Mouse (Mus musculus): ENCODE measurements around the gene Cst3.

Gene Cst3

DNA sequence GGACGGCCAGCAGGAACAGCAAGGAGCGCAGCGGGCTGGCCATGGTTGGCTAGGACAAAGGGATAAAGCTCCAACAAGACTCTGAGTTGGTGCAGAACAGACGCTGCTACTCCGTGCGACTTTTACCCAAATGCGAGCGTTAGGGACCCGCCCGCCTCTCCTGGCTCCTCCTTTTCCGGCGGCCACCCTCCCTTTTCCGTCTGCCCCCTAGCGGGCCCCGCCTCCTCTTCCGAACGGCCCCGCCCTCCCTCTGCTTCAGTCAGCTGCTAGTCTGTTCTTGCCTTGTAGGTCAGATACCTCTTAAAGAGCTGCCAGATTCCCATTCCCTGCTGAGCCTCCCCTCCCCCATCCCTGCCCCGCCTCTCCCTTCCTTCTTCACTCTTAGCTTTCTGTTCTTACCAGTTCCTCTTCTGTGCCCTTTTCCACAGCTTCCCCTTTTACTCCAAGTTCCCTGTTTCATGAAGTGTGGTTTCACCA is at the start of gene Cst3:
Gene Cst3 (minus strand): TSS at position 358 of the 477 bp plus-strand sequence.
- peak; percentile 87 to 92 for DNase-seq

- peak; percentile 55 to 67 for DNase-seq
Observed at GRCm38 (mm10) chr2:148902286-148902685, 26.8 kb upstream of the Cst3 start.

DNA sequence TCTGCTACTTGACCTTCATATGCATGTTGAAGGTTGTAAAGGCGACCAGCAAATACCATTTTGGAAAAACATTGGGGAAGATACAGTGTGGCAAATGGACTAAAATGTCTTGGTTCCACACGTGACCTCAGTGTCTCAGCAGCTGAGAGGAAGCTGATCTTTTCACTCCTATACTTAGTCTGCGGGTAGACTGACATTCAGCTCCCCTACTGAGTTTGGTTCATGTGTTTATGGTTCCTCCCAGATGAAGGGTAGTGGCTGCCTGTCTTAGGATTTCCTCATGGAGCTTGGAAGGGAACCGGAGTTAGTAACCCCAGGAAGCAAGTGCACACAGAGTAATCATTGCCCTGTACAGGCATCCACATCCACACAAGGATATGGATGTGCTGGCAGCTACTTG is 24.8 kb upstream of the Cst3 start:
- DNase-seq = no peak

GRCm38 (mm10) chr2:148896219-148896618 is 20.7 kb upstream of the Cst3 start:
- no peak for DNase-seq

GRCm38 (mm10) chr2:148893107-148893506 is 17.6 kb upstream of the Cst3 start:
- DNase-seq = no peak

DNA sequence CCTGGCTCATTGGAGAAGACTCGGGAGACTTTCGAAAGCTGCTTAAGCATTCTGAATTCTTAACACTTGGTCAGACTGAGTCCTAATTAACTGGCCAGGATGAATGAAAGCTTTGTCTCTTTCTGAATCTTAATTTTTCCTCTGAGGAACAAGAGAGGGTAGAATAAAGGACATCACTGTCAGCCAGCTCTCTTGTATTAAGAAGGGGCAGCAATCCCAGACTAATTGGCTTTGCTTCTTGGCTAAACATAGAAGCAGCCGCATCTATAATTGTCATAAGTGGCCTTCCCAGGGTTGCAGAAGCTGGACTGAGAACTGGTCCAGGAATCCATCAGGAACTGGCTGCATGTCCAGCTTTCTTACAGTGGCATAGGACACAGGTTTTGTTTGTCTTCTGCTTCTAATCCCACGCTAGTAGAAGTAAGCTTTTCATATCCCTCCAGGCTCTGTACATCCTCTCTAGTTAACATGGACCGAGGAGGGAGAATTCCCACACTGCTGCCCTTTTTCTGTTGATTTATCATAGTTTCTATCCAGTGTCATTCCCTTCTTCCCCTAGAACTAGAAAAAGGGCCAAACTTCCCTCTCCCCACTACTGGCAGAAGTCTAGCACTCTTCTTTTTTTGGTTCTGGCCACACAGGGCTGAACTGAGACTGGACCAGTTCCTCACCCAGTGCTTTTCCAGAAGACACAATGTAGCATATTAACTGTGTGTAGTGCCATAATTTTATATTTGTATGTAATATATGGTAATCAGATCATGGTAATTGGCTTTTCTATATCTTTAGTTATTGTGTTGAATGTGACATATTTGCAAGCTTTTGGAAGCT is 14.7 kb upstream of the Cst3 start:
- DNase-seq = no peak

GRCm38 (mm10) chr2:148889331-148890010 is 14.0 kb upstream of the Cst3 start:
- no peak for DNase-seq

DNA sequence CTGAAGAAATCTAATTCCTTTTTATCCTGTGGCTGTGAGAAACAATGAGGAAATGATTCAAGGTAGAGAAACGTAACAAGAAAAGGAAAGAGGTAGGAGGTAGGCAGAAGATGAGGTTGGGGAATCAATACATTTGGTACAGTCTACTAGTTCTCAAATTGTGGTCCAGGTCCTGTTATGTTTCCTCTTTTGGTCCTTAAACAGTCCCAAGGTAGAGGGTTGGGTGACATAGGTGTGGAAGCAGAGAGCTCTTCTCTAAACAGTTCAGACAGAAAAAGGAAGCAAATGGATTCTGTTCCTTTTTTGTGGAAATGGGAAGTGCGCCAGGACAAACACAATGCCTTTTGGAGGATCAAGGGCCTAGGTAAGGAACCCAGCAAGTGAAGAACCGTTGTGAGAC is 13.4 kb upstream of the Cst3 start:
- no peak for DNase-seq

GRCm38 (mm10) chr2:148884738-148885137 is 9.2 kb upstream of the Cst3 start:
- DNase-seq = no peak

DNA sequence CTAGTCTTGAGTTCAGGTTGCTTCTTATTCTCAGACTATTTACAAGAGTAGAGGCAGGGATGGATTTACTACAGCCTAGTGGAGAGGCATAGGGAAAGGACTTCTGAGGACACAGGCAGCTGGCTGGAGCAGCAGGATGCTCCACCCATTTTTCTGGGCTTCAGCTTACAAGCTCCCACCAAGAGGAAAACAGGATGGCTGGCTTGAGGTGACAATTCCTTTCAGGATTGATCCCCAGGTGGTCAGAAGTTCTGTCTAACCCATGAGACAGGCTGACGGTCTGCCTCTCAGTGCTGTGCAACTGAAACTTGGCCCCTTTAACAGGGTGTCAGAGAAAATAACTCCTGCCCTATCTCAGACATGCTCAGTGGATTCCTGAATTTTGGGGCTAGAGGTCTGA is 3.7 kb upstream of the Cst3 start:
- no peak for DNase-seq

GRCm38 (mm10) chr2:148878641-148879130 is 3.2 kb upstream of the Cst3 start:
- no peak for DNase-seq

- DNase-seq = peak in 1 of 2 experiments; percentile 5
Observed at GRCm38 (mm10) chr2:148877016-148877770, 1.7 kb upstream of the Cst3 start.

DNA sequence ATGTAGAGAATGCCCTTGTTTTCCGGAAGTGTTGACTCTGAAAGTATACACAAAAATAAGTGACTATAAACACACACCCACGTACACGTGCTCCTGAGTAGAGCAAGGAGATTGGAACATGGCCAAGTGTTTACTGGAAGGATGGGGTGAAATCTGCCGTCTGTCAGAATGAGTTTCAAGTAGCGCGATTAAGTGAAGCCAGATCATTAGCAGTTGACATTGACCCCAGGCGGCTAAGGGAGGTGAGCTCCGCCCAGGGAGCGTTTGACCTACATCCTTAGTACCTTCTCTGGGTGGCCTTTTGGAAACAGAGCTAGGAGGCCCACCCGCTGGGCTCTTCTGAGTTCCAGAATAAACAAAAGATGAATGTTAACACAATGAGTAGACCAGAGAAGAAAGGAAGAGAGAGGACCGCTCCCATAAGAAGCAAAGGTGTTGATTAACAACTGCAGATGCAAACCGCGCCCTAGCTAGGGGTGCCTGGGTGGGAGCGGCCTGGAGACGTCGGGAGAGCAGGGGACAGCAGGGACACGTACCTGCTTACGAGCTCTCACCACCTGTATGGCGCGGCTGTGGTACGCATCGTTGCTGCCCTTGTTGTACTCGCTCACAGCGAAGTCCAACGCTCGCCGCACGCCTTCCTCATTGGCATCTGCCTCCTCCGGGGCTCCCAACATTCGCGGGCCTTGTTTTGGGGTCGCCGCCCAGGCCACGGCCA is 716 bp downstream of the Cst3 start:
- DNase-seq = peak; percentile 28 to 36

GRCm38 (mm10) chr2:148874224-148874616 is 1.3 kb downstream of the Cst3 start:
- DNase-seq = peak in 1 of 2 experiments; percentile 5

- peak in 1 of 2 experiments; percentile 4 for DNase-seq
Observed at GRCm38 (mm10) chr2:148872860-148873259, 2.6 kb downstream of the Cst3 start.

- no peak for DNase-seq
Observed at GRCm38 (mm10) chr2:148870526-148870925, 5.0 kb downstream of the Cst3 start.

GRCm38 (mm10) chr2:148868959-148869358 is 6.5 kb downstream of the Cst3 start:
- DNase-seq = no peak

GRCm38 (mm10) chr2:148864966-148865365 is 10.5 kb downstream of the Cst3 start, which contains the start of gene 9230104L09Rik:
Gene 9230104L09Rik, minus strand, starts transcription at chr2:148865038.
- DNase-seq = no peak

- no peak for DNase-seq
Observed at GRCm38 (mm10) chr2:148861693-148862092, 13.8 kb downstream of the Cst3 start.

DNA sequence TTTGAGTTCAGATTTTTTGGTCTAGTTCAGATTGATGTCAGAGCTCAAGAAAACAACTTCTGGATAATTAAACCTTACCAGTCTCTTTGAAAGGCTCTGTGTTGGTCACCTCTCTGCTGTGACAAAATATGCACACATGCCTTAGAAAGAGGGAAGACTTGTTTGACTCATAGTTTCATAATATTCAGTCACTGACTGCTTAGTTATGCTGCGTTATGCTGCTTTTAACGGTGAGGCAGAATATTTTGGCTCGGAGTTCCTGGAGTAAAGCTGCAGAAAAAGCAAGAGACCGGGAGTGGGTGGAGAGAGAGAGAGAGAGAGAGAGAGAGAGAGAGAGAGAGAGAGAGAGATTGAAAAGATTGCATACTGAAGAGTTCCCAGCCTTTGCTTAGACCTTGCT is 14.5 kb downstream of the Cst3 start:
- DNase-seq = no peak

DNA sequence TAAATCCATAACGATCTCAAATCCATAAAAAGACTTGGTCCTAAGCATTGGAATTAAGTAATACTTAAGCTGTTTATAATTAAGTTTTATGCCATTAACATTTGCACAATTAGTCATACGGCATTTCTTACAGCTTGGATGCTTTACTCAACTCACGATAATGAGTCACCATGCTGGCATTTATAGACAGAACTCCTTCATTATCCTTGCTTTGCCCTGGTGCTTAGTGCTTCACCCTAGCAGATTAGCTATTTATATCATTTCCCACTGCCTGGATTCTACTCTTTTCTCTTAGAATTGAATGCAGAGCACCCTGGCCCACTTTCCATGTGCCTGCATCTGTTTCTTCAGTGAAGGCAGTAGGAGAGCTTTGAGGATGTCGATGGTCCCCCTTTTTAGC is 18.0 kb downstream of the Cst3 start:
- no peak for DNase-seq

All from cerebellum, adult 18-20 months (tissue).